Comparison of ENCODE assay signal across 14 mouse cellular contexts in genomic region chr17:29330221-29330620, GRCm38 (mm10). TPM values are rescaled to one million over a fixed set of nuclear protein-coding genes. Genes with fewer than 3 reads are reported as not detected.
DNase-seq lines count a peak whose midpoint lies in the region; ATAC-seq and TF ChIP-seq lines count a peak whose summit lies in the region.
"Had no signal": no experiment of that assay in that cellular context is flagged by ENCODE, and none has a peak within 500 bp of the region (broad histone marks: within the 10 kb centered on the region; RNA-seq: fewer than 3 reads in every experiment).

No protein-coding gene starts in this region.

- peaks cover 19% of the 10 kb centered on the region for H3K4me1 ChIP-seq in forebrain, postnatal 0 days (ENCODE audit: insufficient read depth)

- ATAC-seq in forebrain, postnatal 0 days = no peak

- H3K4me3 ChIP-seq in layer of hippocampus, adult 2 months = no peak overlapping the region
- no peak overlapping the region for H3K4me3 ChIP-seq in forebrain, postnatal 0 days (ENCODE audit: low read depth, low read length)
- no peak overlapping the region for H3K4me3 ChIP-seq in myocyte
- H3K4me3 ChIP-seq: limb, embryonic 12.5 days had no signal

- no peaks in the 10 kb centered on the region for H3K27me3 ChIP-seq in forebrain, postnatal 0 days (ENCODE audit: insufficient read depth, low read length)
- H3K27me3 ChIP-seq in myocyte (ENCODE audit: control insufficient read depth, insufficient read depth, insufficient read length) = no peaks in the 10 kb centered on the region

- H3ac ChIP-seq in myocyte (ENCODE audit: control insufficient read depth, insufficient read length) = no peak overlapping the region

- peaks cover 40% of the 10 kb centered on the region for H3K36me3 ChIP-seq in forebrain, postnatal 0 days (ENCODE audit: insufficient read depth)
- peaks cover 13% of the 10 kb centered on the region for H3K36me3 ChIP-seq in myocyte (ENCODE audit: control insufficient read depth, insufficient read depth)

- TF ChIP-seq POLR2A in myocyte (IDR thresholded peaks at IDR 0.05; ENCODE audit: insufficient read length, low read depth) = no peak

- H3K9me3 ChIP-seq in forebrain, postnatal 0 days (ENCODE audit: low read length) = no peaks in the 10 kb centered on the region
- H3K9me3 ChIP-seq: limb, embryonic 12.5 days had no signal

- peak overlapping the region; percentile 81 for H3K27ac ChIP-seq in layer of hippocampus, adult 2 months
- H3K27ac ChIP-seq in forebrain, postnatal 0 days (ENCODE audit: low read depth, low read length) = peak overlapping the region; percentile 50
- H3K27ac ChIP-seq: limb, embryonic 12.5 days had no signal

- no peaks in the 10 kb centered on the region for H3K79me2 ChIP-seq in myocyte (ENCODE audit: control insufficient read depth, insufficient read depth)

- no peak for TF ChIP-seq CTCF in layer of hippocampus, adult 2 months (conservative IDR thresholded peaks at IDR 0.05)
- TF ChIP-seq CTCF in forebrain, postnatal 0 days (IDR thresholded peaks at IDR 0.05; ENCODE audit: low read depth) = no peak

- 86% methylated on average over 3 of the region's 3 CpGs for WGBS in forebrain, postnatal 0 days

- no peak overlapping the region for H3K9ac ChIP-seq in forebrain, postnatal 0 days
- H3K9ac ChIP-seq: limb, embryonic 12.5 days had no signal

- peak; percentile 91 for DNase-seq in heart, adult 11 months
- DNase-seq in heart, adult 18-20 months = no peak
- peak in 1 of 2 experiments; percentile 8 for DNase-seq in layer of hippocampus, adult 2 months (ENCODE audit: low spot score in 2 of 2)
- no peak for DNase-seq in layer of hippocampus, postnatal 14 days (ENCODE audit: low spot score in 2 of 2)
- no peak for DNase-seq in forebrain, postnatal 0 days
- DNase-seq in layer of hippocampus, postnatal 25 days (ENCODE audit: extremely low spot score in 1 of 2, low spot score in 1 of 2) = no peak
- DNase-seq: adrenal gland, postnatal 25 days; heart, postnatal 14 days; kidney, adult 18-20 months; lung, adult 2 months; right cerebral cortex, adult 18-20 months; thymus, adult 2 months had no signal

- H3K4me2 ChIP-seq in forebrain, postnatal 0 days (ENCODE audit: low read depth) = no peak overlapping the region
- peak overlapping the region; percentile 7 for H3K4me2 ChIP-seq in myocyte (ENCODE audit: low read depth)
- H3K4me2 ChIP-seq: limb, embryonic 12.5 days had no signal

TF ChIP-seq in myocyte, 11 proteins besides CTCF, POLR2A, EP300 and RAD21:
- TF ChIP-seq MYOD1 (IDR thresholded peaks at IDR 0.05; ENCODE audit: control insufficient read depth in 1 of 3, insufficient read length in 2 of 3, low read depth in 2 of 3) = no peak
- TF ChIP-seq POLR2AphosphoS2 (IDR thresholded peaks at IDR 0.05; ENCODE audit: insufficient read length, low read depth) = no peak
- TF ChIP-seq MAX (IDR thresholded peaks at IDR 0.05; ENCODE audit: low read depth) = no peak
- no peak for TF ChIP-seq SRF (IDR thresholded peaks at IDR 0.05; ENCODE audit: control insufficient read depth, insufficient read length, low read depth)
- no peak for TF ChIP-seq TCF12 (IDR thresholded peaks at IDR 0.05; ENCODE audit: insufficient read depth, poor library complexity, severe bottlenecking)
- no peak for TF ChIP-seq CEBPB (IDR thresholded peaks at IDR 0.05; ENCODE audit: insufficient read depth, poor library complexity, severe bottlenecking)
- no peak for TF ChIP-seq USF1 (IDR thresholded peaks at IDR 0.05; ENCODE audit: low read depth)
- TF ChIP-seq TCF3 (IDR thresholded peaks at IDR 0.05; ENCODE audit: insufficient read length, low read depth) = no peak
- TF ChIP-seq E2F4 (IDR thresholded peaks at IDR 0.05; ENCODE audit: insufficient read depth) = no peak
- no peak for TF ChIP-seq REST (IDR thresholded peaks at IDR 0.05; ENCODE audit: insufficient read depth, insufficient read length)
- no peak for TF ChIP-seq MYOG (IDR thresholded peaks at IDR 0.05; ENCODE audit: control insufficient read depth in 1 of 3, insufficient read depth in 1 of 3, insufficient read length in 2 of 3, low read depth in 2 of 3)

RNA-seq across cellular contexts. Expression of gene Pi16, which starts 12.7 kb away (rescaled TPM):
- 10 to 100 TPM; 22.7 to 29.1 TPM for total RNA-seq in heart, adult 18-20 months (2021)
- 1 to 10 TPM in 1 of 2 experiments, under 1 TPM in 1; 0.74 to 1.1 TPM for total RNA-seq in layer of hippocampus, adult 2 months (2021)
- 1 to 10 TPM; 1.6 to 1.9 TPM for total RNA-seq in layer of hippocampus, postnatal 14 days (2021)
- 3.5 and 5.7 TPM in 2 replicates for total RNA-seq in forebrain, postnatal 0 days (2014; rRNA removed)
- 1.7 and 2.0 TPM in 2 replicates for polyA plus RNA-seq in forebrain, postnatal 0 days (2015; fragmentation: Nextera tagmentation; extraction: Ambion mirVana)
- 7.1 TPM for polyA plus RNA-seq in myocyte (2012; fragmentation: generic; extraction: Trizol)
- total RNA-seq in layer of hippocampus, postnatal 25 days (2021) = 1 to 10 TPM in 1 of 2 experiments, under 1 TPM in 1; 0.98 to 1.5 TPM

RNA-seq across cellular contexts. Expression of gene Mtch1, which starts 17.5 kb away (rescaled TPM):
- 100 to 1,000 TPM; 193 to 203 TPM for total RNA-seq in heart, adult 18-20 months (2021)
- 100 to 1,000 TPM; 587 to 618 TPM for total RNA-seq in layer of hippocampus, adult 2 months (2021)
- total RNA-seq in layer of hippocampus, postnatal 14 days (2021) = 100 to 1,000 TPM; 525 to 527 TPM
- 556 and 595 TPM in 2 replicates for total RNA-seq in forebrain, postnatal 0 days (2014; rRNA removed)
- polyA plus RNA-seq in forebrain, postnatal 0 days (2015; fragmentation: Nextera tagmentation; extraction: Ambion mirVana) = 459 and 504 TPM in 2 replicates
- polyA plus RNA-seq in myocyte (2012; fragmentation: generic; extraction: Trizol) = 741 TPM
- 100 to 1,000 TPM; 556 to 630 TPM for total RNA-seq in layer of hippocampus, postnatal 25 days (2021)

RNA-seq across cellular contexts. Expression of gene Fgd2, which starts 30.5 kb away (rescaled TPM):
- total RNA-seq in heart, adult 18-20 months (2021) = 1 to 10 TPM; 1.5 to 2.6 TPM
- 1 to 10 TPM; 3.8 to 4.4 TPM for total RNA-seq in layer of hippocampus, adult 2 months (2021)
- total RNA-seq in layer of hippocampus, postnatal 14 days (2021) = 1 to 10 TPM; 5.6 to 9.0 TPM
- 15.9 and 17.3 TPM in 2 replicates for total RNA-seq in forebrain, postnatal 0 days (2014; rRNA removed)
- polyA plus RNA-seq in forebrain, postnatal 0 days (2015; fragmentation: Nextera tagmentation; extraction: Ambion mirVana) = 9.2 and 14.1 TPM in 2 replicates
- 0.54 TPM for polyA plus RNA-seq in myocyte (2012; fragmentation: generic; extraction: Trizol)
- 1 to 10 TPM; 5.6 to 8.2 TPM for total RNA-seq in layer of hippocampus, postnatal 25 days (2021)
